Mouse (Mus musculus): ENCODE measurements around the gene Hcrtr2.

Gene Hcrtr2

GRCm38 (mm10) chr9:76235945-76236503, 87.6 kb downstream of the Hcrtr2 start:
- DNase-seq (ENCODE audit: low spot score), result no peak

DNA sequence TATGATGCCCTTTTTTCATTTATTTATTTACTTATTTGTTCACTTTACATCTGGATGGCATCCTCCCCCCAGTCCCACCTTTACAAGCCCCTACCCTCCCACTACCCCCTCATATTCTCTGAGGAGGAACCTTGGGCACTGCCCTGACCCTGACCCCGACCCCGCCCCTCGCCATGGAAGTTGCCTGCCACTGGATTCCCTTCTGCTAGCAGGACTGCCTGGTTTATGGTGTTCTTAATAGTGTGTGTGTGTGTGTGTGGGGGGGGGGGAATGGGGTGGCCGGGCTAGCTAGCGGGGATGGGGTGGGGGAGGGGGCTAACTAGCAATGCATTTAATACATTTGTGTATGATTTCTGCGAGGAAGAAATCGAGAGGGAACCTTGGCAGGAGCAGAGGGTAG, 88.8 kb downstream of the Hcrtr2 start:
- DNase-seq (ENCODE audit: low spot score), result no peak

- no peak for DNase-seq (ENCODE audit: low spot score)
Measured at GRCm38 (mm10) chr9:76230400-76230799, 93.3 kb downstream of the Hcrtr2 start.

GRCm38 (mm10) chr9:76217178-76217975, 106.3 kb downstream of the Hcrtr2 start:
- no peak for DNase-seq (ENCODE audit: low spot score)

GRCm38 (mm10) chr9:76214678-76215077, 109.0 kb downstream of the Hcrtr2 start:
- DNase-seq (ENCODE audit: low spot score), result no peak

GRCm38 (mm10) chr9:76213557-76213956, 110.1 kb downstream of the Hcrtr2 start, which contains the start of gene Gfral:
TSS of gene Gfral (minus strand) at chr9:76213657.
- no peak for DNase-seq (ENCODE audit: low spot score)

DNA sequence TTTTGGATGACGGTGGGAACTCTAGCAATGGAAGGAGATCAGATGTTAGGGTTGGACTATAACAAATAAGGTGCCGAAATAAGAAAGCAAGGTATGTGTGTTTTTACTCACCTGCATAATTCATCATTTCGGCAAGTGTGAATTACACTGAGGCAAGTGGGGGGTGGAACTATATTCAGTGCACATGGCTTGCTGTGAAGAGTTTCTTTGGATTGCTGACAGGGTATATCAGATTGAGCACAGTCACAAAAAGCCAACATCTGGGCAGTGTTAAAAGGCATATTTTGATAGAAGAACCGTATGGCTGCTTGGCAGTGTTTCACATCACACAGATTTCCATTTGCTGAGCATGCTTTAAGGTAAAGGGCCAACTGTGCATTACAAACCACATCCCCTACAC, 126.7 kb downstream of the Hcrtr2 start:
- no peak for DNase-seq (ENCODE audit: low spot score)

DNA sequence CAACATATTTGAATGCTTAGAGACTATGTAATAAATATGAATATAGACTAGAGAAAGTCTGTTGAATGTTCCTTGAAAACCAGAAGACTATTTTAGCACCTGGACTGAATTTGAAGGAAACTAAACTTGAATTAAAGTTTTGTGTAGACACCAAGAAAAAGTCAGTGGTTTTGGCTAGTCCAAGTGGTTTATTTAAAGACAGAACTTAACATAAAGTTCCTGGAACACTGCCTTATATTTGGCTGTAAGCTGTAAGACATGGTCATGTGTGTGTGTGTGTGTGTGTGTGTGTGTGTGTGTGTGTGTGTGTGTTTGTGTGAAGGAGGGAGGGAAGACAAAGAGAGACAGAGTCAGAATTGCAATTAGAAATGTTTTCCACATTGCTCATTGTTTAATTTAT, 144.4 kb downstream of the Hcrtr2 start:
- no peak for DNase-seq (ENCODE audit: low spot score)

Data from ovary, postnatal 10 days (tissue).